Mouse (Mus musculus) G1E (cell line): ENCODE results near the gene Cpvl. TPM values are rescaled to one million over a fixed set of nuclear protein-coding genes. Genes with fewer than 3 reads are reported as not detected.

Experiments
- ATAC-seq: 2 replicates; pipeline ENCODE4 v1.8.0; 2016; ENCODE audit warnings: mild to moderate bottlenecking; ENCODE audit not compliant: insufficient number of reproducible peaks, poor library complexity, low FRiP score, severe bottlenecking; ENCODE audit errors: extremely low read depth
- DNase-seq: peaks from one replicate; pipeline ENCODE4 v3.0.0; 2012; ENCODE audit warnings: low spot score
- H3K27me3 ChIP-seq: 2 replicates; pipeline ENCODE4 v1.6.1; 2012; ENCODE audit warnings: mild to moderate bottlenecking, low read length, inconsistent platforms; ENCODE audit not compliant: insufficient read depth
- H3K36me3 ChIP-seq: replicated peaks from 2 replicates; pipeline ENCODE3; 2012; ENCODE audit warnings: mild to moderate bottlenecking, inconsistent platforms
- H3K4me1 ChIP-seq: 2 replicates; pipeline ENCODE4 v1.6.1; 2012; ENCODE audit warnings: low read depth, low read length, inconsistent platforms, mixed read lengths; ENCODE audit not compliant: insufficient read depth
- H3K4me3 ChIP-seq: 2 replicates; pipeline ENCODE4 v1.5.1; 2012; ENCODE audit warnings: low read depth, mild to moderate bottlenecking, inconsistent platforms, low read length, moderate library complexity, mixed read lengths
- H3K9me3 ChIP-seq: replicated peaks from 2 replicates; pipeline ENCODE4 v1.6.1; 2012; ENCODE audit warnings: inconsistent platforms
- CTCF ChIP-seq: IDR thresholded peaks from 2 replicates; pipeline ENCODE4 v1.5.1; 2012; ENCODE audit warnings: low read depth, low read length, inconsistent platforms, mixed read lengths
- GATA1 ChIP-seq: IDR thresholded peaks from 2 replicates; pipeline ENCODE4 v1.6.1; 2012; ENCODE audit warnings: borderline replicate concordance, low read length, inconsistent platforms, mixed read lengths
- GATA2 ChIP-seq: IDR thresholded peaks from 2 replicates; pipeline ENCODE4 v1.6.1; 2012; ENCODE audit warnings: low read depth, low read length, inconsistent platforms, borderline replicate concordance
- POLR2AphosphoS5 ChIP-seq: IDR thresholded peaks from 2 replicates; pipeline ENCODE4 v1.6.1; 2012; ENCODE audit warnings: low read depth, low read length, inconsistent platforms; ENCODE audit not compliant: insufficient replicate concordance
- TAL1 ChIP-seq: conservative IDR thresholded peaks from 2 replicates; pipeline ENCODE4 v1.6.1; 2012; ENCODE audit warnings: low read depth, low read length, inconsistent platforms, mixed read lengths
- polyA plus RNA-seq: library from polyadenylated mRNA; stranded (reverse); fragments of >175 nt; gene quantifications from 2 replicates; pipeline ENCODE4 v1.2.3, GENCODE M21; 2012
- total RNA-seq, 2 experiments: library from RNA; stranded (forward) in 1 of 2; stranded (reverse) in 1 of 2; fragments of 200-1000 nt in 1 of 2; fragments of >200 nt in 1 of 2; fragmentation: Nextera tagmentation in 1 of 2; gene quantifications; 2 replicates each; pipeline ENCODE4 v1.2.3; 2014 to 2017

The Cpvl gene
- total and polyA plus RNA-seq, 3 experiments: not detected

DNA sequence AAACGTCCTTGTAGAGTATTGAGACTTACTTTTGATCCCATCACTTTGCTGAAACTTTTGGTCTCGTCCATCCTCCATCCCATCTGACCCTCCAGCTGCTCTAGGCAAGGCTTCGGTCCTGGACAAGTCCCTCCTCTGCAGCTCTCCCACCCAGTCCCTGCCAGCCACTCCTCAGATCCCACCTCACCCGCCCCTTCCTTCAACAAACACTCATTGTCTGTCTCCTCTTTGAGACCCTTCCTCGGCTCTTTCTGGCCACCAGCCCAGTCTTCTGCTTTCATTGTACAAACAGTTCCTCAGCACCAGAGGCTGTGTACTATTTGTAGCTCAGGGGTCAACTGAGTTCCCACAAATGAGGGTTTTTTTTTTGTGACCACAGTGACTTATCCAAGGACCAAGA lies 5.0 kb downstream of the Cpvl start:
- Histone ChIP-seq H3K4me3 (no peak overlapping the region), H3K27me3 (no peaks in the 10 kb centered on the region), H3K36me3 (no peaks in the 10 kb centered on the region), H3K4me1 (no peaks in the 10 kb centered on the region), H3K9me3 (peaks cover 46% of the 10 kb centered on the region)
- ATAC-seq (no peak), DNase-seq (no peak)
- TF ChIP-seq POLR2AphosphoS5 (no peak), CTCF (no peak), TAL1 (no peak), GATA2 (no peak), GATA1 (no peak)

DNA sequence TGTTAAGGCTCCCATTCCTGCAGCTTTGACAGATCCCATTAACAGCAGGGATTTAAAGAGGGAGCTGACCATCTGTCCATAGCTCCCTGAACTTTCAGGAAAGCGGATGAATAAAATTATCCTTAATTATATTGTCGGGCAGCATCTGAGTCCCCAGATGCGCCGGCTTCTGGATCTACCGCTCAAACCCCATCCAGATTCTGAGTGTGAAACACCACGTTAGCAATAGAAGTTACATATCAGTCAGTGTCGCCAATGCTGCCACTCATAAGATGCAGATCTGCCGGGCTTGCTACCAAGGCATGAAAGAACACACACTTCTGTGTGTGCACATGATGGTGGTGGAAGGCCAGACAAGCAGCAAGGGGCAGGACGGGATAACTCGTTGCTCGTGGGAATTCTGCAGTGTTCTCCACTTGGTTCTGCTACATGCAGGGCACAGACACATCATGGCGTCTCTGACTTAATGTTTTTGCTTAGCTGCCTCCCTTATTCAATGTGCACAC lies 6.2 kb downstream of the Cpvl start:
- no peak for TF ChIP-seq POLR2AphosphoS5
- no peak for TF ChIP-seq GATA2
- TF ChIP-seq GATA1: no peak
- no peak overlapping the region for H3K4me3 ChIP-seq
- no peak for DNase-seq
- ATAC-seq: no peak
- no peaks in the 10 kb centered on the region for H3K4me1 ChIP-seq
- no peaks in the 10 kb centered on the region for H3K36me3 ChIP-seq
- peaks cover 57% of the 10 kb centered on the region for H3K9me3 ChIP-seq
- no peaks in the 10 kb centered on the region for H3K27me3 ChIP-seq

DNA sequence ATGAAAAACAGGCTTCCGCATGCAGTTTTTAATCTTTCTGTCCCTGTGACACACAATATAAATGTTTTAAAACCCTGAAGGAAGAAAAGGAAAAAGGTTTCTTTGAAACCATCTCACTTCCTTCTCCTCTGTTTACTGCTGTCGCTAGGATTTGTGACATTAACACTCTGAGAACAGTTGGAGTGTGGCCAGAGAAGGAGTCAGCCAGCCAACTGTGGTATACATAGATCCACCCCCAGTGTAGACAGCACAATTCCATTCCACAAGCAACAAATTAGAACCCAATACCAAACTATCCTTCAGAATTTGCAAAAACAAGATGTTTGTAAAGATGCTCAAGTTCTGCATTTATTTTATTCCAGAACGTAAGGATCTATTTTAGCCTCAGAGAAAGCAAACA lies 6.7 kb downstream of the Cpvl start:
- peaks cover 57% of the 10 kb centered on the region for H3K9me3 ChIP-seq
- no peak for TF ChIP-seq TAL1
- no peak for TF ChIP-seq POLR2AphosphoS5
- TF ChIP-seq GATA1: no peak
- no peak for TF ChIP-seq CTCF
- no peak for TF ChIP-seq GATA2
- no peak overlapping the region for H3K4me3 ChIP-seq
- no peak for DNase-seq
- ATAC-seq: no peak
- H3K4me1 ChIP-seq: no peaks in the 10 kb centered on the region
- no peaks in the 10 kb centered on the region for H3K36me3 ChIP-seq
- H3K27me3 ChIP-seq: no peaks in the 10 kb centered on the region

DNA sequence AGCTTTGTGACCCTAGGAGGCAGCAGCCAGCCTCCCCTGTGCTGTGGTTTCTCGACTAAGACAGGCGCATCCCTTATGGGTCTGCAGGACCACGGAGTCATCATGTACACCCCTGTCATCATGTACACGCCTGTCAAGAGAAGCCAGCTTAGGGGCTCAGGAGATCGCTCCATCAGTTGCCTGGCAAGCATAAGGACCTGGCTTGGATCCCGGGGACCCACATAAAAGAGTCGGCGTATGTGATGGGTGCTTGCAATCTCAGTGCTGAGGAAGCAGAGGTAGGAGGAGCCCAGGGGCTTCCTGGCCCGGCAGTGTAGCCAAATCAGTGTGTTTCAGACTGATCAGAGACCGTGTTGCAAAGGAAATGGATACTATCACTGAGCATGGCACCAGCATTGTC lies 9.4 kb downstream of the Cpvl start:
- Histone ChIP-seq H3K4me3 (no peak overlapping the region), H3K36me3 (no peaks in the 10 kb centered on the region), H3K4me1 (no peaks in the 10 kb centered on the region), H3K9me3 (peaks cover 60% of the 10 kb centered on the region), H3K27me3 (no peaks in the 10 kb centered on the region)
- no peak for TF ChIP-seq TAL1
- no peak for TF ChIP-seq GATA2
- no peak for TF ChIP-seq GATA1
- no peak for TF ChIP-seq POLR2AphosphoS5
- TF ChIP-seq CTCF: no peak
- DNase-seq (no peak), ATAC-seq (no peak)

DNA sequence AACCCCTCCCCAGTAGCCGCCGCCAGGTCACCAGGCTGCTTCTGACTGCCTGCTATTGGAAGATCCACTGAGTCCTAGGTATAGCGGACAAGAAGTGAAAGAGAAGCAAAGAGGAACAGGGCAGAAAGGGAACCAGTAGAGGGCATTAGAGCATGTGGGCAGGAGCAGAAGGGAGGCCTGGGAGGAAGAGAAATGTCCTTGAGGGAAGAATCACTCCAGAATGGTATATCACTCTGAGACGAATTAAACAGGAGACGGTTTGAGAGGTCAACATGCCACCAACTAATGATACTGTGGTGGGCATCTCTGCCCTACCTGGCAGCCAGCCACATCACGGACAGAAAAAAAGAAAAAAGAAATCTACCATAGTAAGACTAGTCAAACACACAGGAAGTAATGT lies 9.9 kb downstream of the Cpvl start:
- Histone ChIP-seq H3K9me3 (peaks cover 62% of the 10 kb centered on the region), H3K27me3 (no peaks in the 10 kb centered on the region), H3K4me3 (no peak overlapping the region), H3K4me1 (no peaks in the 10 kb centered on the region), H3K36me3 (no peaks in the 10 kb centered on the region)
- no peak for ATAC-seq
- TF ChIP-seq GATA2: no peak
- TF ChIP-seq TAL1: no peak
- no peak for TF ChIP-seq POLR2AphosphoS5
- no peak for TF ChIP-seq CTCF
- TF ChIP-seq GATA1: no peak
- no peak for DNase-seq

DNA sequence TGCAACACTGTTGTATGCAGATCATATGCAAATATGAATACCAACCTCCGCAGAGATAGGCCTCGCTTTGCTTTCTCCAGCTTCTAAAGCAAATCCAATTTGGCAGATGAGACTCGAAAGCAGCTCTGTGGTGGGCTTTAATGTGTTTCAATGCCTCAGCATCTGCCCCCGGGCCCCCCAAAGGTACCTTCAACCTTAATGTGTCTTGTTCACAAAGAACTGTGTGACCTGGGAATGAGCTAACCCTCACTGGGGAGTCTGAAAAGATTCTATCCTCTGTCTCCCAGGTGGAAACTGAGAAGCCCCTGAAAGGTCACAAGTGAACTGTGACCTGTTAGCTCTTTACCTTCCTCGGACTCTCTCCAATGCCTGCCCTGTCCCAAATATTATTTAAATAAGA lies 11.9 kb downstream of the Cpvl start:
- ATAC-seq (no peak), DNase-seq (no peak)
- peaks cover 71% of the 10 kb centered on the region for H3K9me3 ChIP-seq
- H3K36me3 ChIP-seq: no peaks in the 10 kb centered on the region
- no peak overlapping the region for H3K4me3 ChIP-seq
- H3K4me1 ChIP-seq: no peaks in the 10 kb centered on the region
- no peaks in the 10 kb centered on the region for H3K27me3 ChIP-seq
- TF ChIP-seq TAL1 (no peak), POLR2AphosphoS5 (no peak), CTCF (no peak), GATA1 (no peak), GATA2 (no peak)

DNA sequence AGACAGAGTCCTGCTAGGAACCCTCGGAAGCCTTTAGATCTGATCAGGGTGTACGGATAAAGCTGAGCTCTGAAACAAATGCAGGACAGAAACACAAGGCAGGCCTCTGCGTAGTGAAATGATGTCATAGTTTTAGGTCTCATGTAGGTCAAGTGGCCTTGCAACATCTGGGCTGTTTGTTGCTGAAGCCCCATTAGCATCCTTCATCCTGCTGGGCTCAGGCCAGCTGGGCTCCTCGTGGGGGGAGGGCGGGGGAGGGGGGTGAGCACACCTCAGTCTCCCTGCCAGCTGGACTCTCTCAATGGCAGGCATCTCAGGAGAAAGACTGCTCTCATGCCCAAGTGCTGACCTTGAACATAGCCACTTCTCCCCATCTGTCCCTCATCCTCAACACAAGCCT lies 12.6 kb downstream of the Cpvl start:
- peaks cover 73% of the 10 kb centered on the region for H3K9me3 ChIP-seq
- no peaks in the 10 kb centered on the region for H3K4me1 ChIP-seq
- DNase-seq (no peak), ATAC-seq (no peak)
- no peaks in the 10 kb centered on the region for H3K36me3 ChIP-seq
- H3K4me3 ChIP-seq: no peak overlapping the region
- H3K27me3 ChIP-seq: no peaks in the 10 kb centered on the region
- TF ChIP-seq TAL1: no peak
- TF ChIP-seq GATA2: no peak
- TF ChIP-seq CTCF: no peak
- TF ChIP-seq GATA1: no peak
- no peak for TF ChIP-seq POLR2AphosphoS5
